Mouse (Mus musculus) MEL (cell line): ENCODE data around the gene Anxa10.

Experiments used
- CTCF ChIP-seq, 3 experiments: IDR thresholded peaks in 2 of 3; conservative IDR thresholded peaks in 1 of 3; 2 replicates each; pipeline ENCODE4 v1.5.1; 2011 to 2012; ENCODE audit warnings: low read length in 3 of 3, low read depth in 2 of 3, mild to moderate bottlenecking in 2 of 3, improper control_type of control experiment in 1 of 3, inconsistent platforms in 1 of 3, mixed read lengths in 1 of 3, moderate library complexity in 1 of 3; ENCODE audit not compliant: control insufficient read depth in 1 of 3, insufficient read depth in 1 of 3, poor library complexity in 1 of 3, severe bottlenecking in 1 of 3
- E2F4 ChIP-seq: IDR thresholded peaks from 2 replicates; pipeline ENCODE4 v1.6.1; 2011; ENCODE audit warnings: low read depth, low read length, improper control_type of control experiment, borderline replicate concordance
- EP300 ChIP-seq, 2 experiments: IDR thresholded peaks; 2 replicates each; pipeline ENCODE4 v1.6.1; 2011; ENCODE audit warnings: improper control_type of control experiment in 2 of 2, low read length in 2 of 2, low read depth in 1 of 2, mild to moderate bottlenecking in 1 of 2
- HCFC1 ChIP-seq: IDR thresholded peaks from 2 replicates; pipeline ENCODE4 v1.6.1; 2012; ENCODE audit warnings: low read depth, mild to moderate bottlenecking, inconsistent platforms, low read length, improper control_type of control experiment, moderate library complexity
- MYC ChIP-seq: IDR thresholded peaks from 2 replicates; pipeline ENCODE4 v1.6.1; 2011; ENCODE audit warnings: low read depth, mild to moderate bottlenecking, low read length, improper control_type of control experiment, moderate library complexity
- POLR2AphosphoS2 ChIP-seq: IDR thresholded peaks from 2 replicates; pipeline ENCODE4 v1.6.1; 2011; ENCODE audit warnings: low read length, improper control_type of control experiment
- TAL1 ChIP-seq: IDR thresholded peaks from 2 replicates; pipeline ENCODE4 v1.6.1; 2012; ENCODE audit warnings: mild to moderate bottlenecking, inconsistent platforms, low read length, moderate library complexity, mixed read lengths
- TCF12 ChIP-seq: IDR thresholded peaks from 2 replicates; pipeline ENCODE4 v1.6.1; 2014; ENCODE audit warnings: low read depth, mild to moderate bottlenecking, inconsistent platforms, low read length, improper control_type of control experiment, moderate library complexity
- USF2 ChIP-seq, 2 experiments: IDR thresholded peaks; 2 replicates each; pipeline ENCODE4 v1.6.1; 2011 to 2012; ENCODE audit warnings: improper control_type of control experiment in 2 of 2, low read length in 2 of 2, borderline replicate concordance in 1 of 2, inconsistent platforms in 1 of 2, low read depth in 1 of 2, mild to moderate bottlenecking in 1 of 2; ENCODE audit not compliant: insufficient read depth in 1 of 2
- ZNF384 ChIP-seq: IDR thresholded peaks from 2 replicates; pipeline ENCODE4 v1.6.1; 2012; ENCODE audit warnings: low read depth, mild to moderate bottlenecking, inconsistent platforms, low read length, improper control_type of control experiment

GRCm38 (mm10) chr8:62068305-62068704 is 54.6 kb downstream of the Anxa10 start:
- TF ChIP-seq TAL1 (no peak), HCFC1 (no peak), E2F4 (no peak), USF2 (IDR thresholded peaks at IDR 0.05; ENCODE audit: borderline replicate concordance in 1 of 2, insufficient read depth in 1 of 2, low read depth in 1 of 2, low read length in 2 of 2) (no peak), ZNF384 (no peak), EP300 (IDR thresholded peaks at IDR 0.05; ENCODE audit: low read depth in 1 of 2, low read length in 2 of 2) (no peak), MYC (no peak), TCF12 (no peak), CTCF (IDR thresholded peaks at IDR 0.05 in 2 of 3, conservative IDR thresholded peaks at IDR 0.05 in 1 of 3; ENCODE audit: control insufficient read depth in 1 of 3, insufficient read depth in 1 of 3, low read depth in 2 of 3, low read length in 3 of 3, poor library complexity in 1 of 3, severe bottlenecking in 1 of 3) (no peak), POLR2AphosphoS2 (no peak)
